Mouse (Mus musculus): ENCODE results near the gene Socs7.

DNA sequence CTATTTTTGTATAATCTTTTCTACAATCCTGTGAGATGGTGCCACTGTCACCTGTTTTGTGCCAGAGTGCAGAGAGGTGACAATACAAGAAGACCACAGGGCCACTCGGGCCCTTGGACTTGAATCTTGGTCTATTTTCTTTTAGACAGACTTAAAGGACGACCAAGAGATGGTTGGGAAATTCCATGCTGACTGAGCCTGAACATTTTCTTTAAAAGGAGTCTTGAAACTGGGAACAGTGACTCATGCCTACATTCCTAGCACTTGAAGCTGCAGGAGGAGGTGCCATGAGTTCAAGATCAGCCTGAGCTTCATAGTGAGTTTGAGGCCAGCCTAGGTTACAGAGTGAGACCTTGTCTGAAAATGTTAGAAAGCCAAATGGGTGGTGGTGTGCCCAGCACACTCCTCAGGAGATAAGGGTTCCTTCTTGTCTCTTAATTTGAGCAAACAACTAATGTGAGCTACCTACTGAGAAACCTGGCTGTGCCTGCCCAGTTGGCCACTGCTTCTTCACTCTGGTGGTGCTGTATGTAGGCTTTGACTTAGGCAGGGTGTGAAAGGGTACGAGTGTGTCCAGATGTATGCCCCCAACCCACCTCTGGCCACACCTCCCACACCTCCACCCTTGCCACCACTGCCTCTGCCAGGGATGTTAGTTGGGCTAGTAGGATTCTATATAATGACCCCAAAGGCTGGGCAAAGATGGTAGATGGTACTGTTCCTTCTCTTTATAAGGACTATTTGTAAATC, 39.5 kb downstream of the Socs7 start:
- TF ChIP-seq CTCF (IDR thresholded peaks at IDR 0.05; ENCODE audit: extremely low read depth, insufficient read depth, insufficient read length, insufficient replicate concordance): no peak
- no peak for TF ChIP-seq POLR2A (IDR thresholded peaks at IDR 0.05; ENCODE audit: low read depth, low read length)

Data from spleen, adult 2 months (tissue).